Mouse (Mus musculus) liver, embryonic 15.5 days (tissue): ENCODE data around the gene Fam111a. TPM values are rescaled to one million over a fixed set of nuclear protein-coding genes. Genes with fewer than 3 reads are reported as not detected.
"Not testable (repeated sequence)": the region's sequence is repeated elsewhere in the genome, so short reads cannot be mapped to it uniquely, and the experiment has no call there.

ENCODE experiments used
- ATAC-seq: fragments of 200-750 bp; cut with Nextera tagmentation; 2 replicates; pipeline ENCODE4 v1.8.0; 2017; ENCODE audit warnings: moderate number of reproducible peaks, mild to moderate bottlenecking, moderate library complexity; ENCODE audit not compliant: insufficient read depth
- H3K27ac ChIP-seq: fragments of 300-500 bp; sonication (generic); replicated peaks from 2 replicates; pipeline ENCODE4 v1.5.1; 2015; ENCODE audit warnings: mild to moderate bottlenecking, inconsistent platforms
- H3K27me3 ChIP-seq: fragments of 300-500 bp; sonication (generic); 2 replicates; pipeline ENCODE4 v1.6.1; 2015; ENCODE audit warnings: mild to moderate bottlenecking, inconsistent platforms
- H3K36me3 ChIP-seq: fragments of 300-500 bp; sonication (generic); replicated peaks from 2 replicates; pipeline ENCODE4 v1.6.1; 2015; ENCODE audit warnings: moderate library complexity, mild to moderate bottlenecking, inconsistent platforms
- H3K4me1 ChIP-seq: fragments of 300-500 bp; sonication (generic); replicated peaks from 2 replicates; pipeline ENCODE4 v1.6.1; 2015; ENCODE audit warnings: inconsistent platforms
- H3K4me2 ChIP-seq: fragments of 300-500 bp; sonication (generic); 2 replicates; pipeline ENCODE4 v1.6.1; 2015; ENCODE audit warnings: moderate library complexity, mild to moderate bottlenecking, inconsistent platforms
- H3K4me3 ChIP-seq: fragments of 300-500 bp; sonication (generic); replicated peaks from 2 replicates; pipeline ENCODE4 v1.5.1; 2015; ENCODE audit warnings: mild to moderate bottlenecking, inconsistent platforms
- H3K9ac ChIP-seq: fragments of 300-500 bp; sonication (generic); 2 replicates; pipeline ENCODE4 v1.6.1; 2015; ENCODE audit warnings: moderate library complexity, mild to moderate bottlenecking, inconsistent platforms
- H3K9me3 ChIP-seq: fragments of 300-500 bp; sonication (generic); replicated peaks from 2 replicates; pipeline ENCODE4 v1.6.1; 2016; ENCODE audit warnings: inconsistent platforms
- WGBS: fragments of 180-500 bp; shearing (Covaris S2); methylation state at CpG from one replicate; pipeline ENCODE4 v1.1.7; 2015; ENCODE audit warnings: mixed read lengths; ENCODE audit not compliant: insufficient replicate concordance; 5-methylcytosine and 5-hydroxymethylcytosine counted together
- polyA plus RNA-seq: library from polyadenylated mRNA; unstranded; fragments of >200 nt; fragmentation: Nextera tagmentation; extraction: Ambion mirVana; gene quantifications from 2 replicates; pipeline ENCODE4 v1.2.1, GENCODE M21; 2015

Fam111a gene
- 21.4 and 23.8 TPM in 2 replicates for polyA plus RNA-seq

DNA sequence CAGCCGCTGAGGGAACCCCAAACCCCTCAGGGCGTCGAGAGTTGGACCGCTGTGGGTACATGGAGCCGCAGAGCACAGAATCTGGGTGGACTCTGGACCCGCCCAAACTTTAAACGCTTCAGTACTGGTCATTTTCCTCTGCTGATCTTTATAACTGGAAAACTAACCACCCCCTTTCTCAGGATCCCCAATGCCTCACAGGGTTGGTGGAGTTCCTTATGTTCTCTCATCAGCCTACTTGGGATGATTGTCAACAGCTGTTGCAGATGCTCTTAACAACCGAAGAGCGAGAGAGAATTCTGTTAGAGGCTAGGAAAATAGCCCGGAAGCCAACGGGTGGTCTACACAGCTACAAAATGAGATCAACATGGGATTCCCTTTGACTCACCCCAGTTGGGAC is at the start of gene Fam111a:
Fam111a (plus strand) TSS at position 301 of the 400 bp plus-strand sequence.
- whole genome bisulfite sequencing, result 76% methylated on average over 11 of the region's 11 CpGs
- H3K9me3 ChIP-seq, H3K27me3 ChIP-seq, H3K36me3 ChIP-seq, H3K9ac ChIP-seq, H3K4me2 ChIP-seq, H3K27ac ChIP-seq, H3K4me1 ChIP-seq, H3K4me3 ChIP-seq, ATAC-seq: not testable (repeated sequence)

DNA sequence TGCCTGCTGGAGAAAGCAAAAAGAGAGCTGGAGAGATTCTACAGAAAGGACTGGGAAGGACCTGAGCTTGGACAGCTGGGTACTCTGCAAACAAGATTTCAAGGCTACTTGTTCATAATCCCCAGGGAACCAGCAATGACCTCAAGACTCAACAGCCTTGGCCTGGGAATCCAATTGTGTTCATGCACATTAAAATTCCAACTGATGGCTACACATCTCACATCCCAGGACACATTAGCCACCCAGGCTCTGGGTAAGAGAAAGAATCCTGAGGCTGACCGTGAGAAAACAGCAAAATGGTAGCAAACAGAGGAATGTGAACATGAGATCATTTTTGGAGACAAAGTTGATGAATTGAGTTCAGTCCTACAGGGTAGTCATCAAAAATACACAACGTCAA is 49.3 kb upstream of the Fam111a start:
- H3K9ac ChIP-seq, result no peak overlapping the region
- H3K4me2 ChIP-seq, result no peak overlapping the region
- ATAC-seq, result no peak
- H3K36me3 ChIP-seq, result 0 out of 2 replicates have a peak, but pooled peaks cover 7% of the 10 kb centered on the region
- H3K4me3 ChIP-seq, result no peak overlapping the region
- no peak overlapping the region for H3K27ac ChIP-seq
- peaks cover 18% of the 10 kb centered on the region for H3K27me3 ChIP-seq
- H3K4me1 ChIP-seq, result no peaks in the 10 kb centered on the region
- no peaks in the 10 kb centered on the region for H3K9me3 ChIP-seq
- 60% methylated on average over 2 of the region's 2 CpGs for WGBS

DNA sequence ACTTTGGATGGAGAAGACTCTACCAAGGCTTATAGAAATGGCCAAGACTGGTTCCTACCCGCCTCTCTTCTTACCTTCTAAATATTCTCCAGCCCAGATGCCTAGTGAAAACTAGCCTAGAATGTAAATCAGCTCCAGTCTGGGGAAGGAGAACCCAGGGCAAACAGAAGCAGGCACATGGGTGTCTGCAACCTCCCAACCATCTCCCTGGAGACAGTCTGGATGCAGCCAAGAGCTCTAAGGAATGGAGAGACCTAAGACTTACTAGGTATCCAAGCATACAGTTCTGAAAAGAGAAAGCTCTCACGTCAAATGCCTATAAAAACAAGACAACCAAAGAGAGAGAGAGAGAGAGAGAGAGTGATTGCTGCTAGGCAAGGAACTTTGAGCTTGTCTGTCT is 47.6 kb upstream of the Fam111a start:
- Histone ChIP-seq H3K4me2 (no peak overlapping the region), H3K36me3 (no peaks in the 10 kb centered on the region), H3K27ac (no peak overlapping the region), H3K9ac (no peak overlapping the region), H3K9me3 (no peaks in the 10 kb centered on the region), H3K27me3 (peaks cover 29% of the 10 kb centered on the region), H3K4me3 (no peak overlapping the region), H3K4me1 (0 out of 2 replicates have a peak, but pooled peaks cover 4% of the 10 kb centered on the region)
- 50% methylated on average over 2 of the region's 2 CpGs for WGBS
- no peak for ATAC-seq

DNA sequence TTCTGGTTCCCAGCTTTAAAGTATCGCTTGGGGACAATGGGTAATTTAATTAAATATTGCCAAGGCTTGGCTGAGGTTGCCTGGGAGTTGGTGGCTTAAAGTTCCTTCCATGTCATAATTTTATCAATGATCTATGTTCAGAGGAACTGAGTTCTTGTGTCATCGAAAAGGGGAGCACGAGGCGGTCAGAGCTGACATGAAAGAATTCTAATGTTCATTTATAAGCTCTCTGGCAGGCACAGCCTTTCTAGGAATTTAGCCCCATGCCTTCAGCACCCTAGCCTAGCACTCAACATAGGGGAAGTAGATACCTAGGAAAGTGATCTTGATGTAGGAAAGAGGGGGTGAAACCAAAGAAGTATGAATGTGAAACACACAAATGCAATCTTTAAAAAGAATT is 47.2 kb upstream of the Fam111a start:
- Histone ChIP-seq H3K27ac (no peak overlapping the region), H3K27me3 (peaks cover 29% of the 10 kb centered on the region), H3K4me2 (no peak overlapping the region), H3K9ac (no peak overlapping the region), H3K4me1 (0 out of 2 replicates have a peak, but pooled peaks cover 4% of the 10 kb centered on the region), H3K36me3 (no peaks in the 10 kb centered on the region), H3K4me3 (no peak overlapping the region), H3K9me3 (no peaks in the 10 kb centered on the region)
- ATAC-seq, result no peak
- WGBS, result 53% methylated on average over 4 of the region's 4 CpGs

DNA sequence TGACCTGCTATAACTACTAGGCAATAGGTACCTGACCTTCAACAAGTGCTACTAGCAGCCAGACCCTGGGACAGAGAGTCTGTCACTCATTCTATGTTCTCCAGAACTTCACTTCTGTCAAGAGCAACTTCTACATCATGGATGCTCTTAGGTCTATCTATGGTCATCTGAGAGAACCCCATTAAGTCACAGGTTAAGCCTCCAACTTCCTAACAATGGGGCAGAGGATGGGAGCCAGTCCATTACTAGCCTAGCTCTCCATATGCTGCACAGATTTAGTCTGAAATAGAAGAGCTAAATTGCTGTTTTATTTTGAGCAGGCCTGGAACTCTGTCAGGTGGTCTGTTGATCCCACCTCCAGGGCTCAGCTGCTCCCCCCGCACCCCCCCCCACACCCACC is 46.6 kb upstream of the Fam111a start:
- ATAC-seq, result no peak
- no peak overlapping the region for H3K9ac ChIP-seq
- H3K36me3 ChIP-seq, result no peaks in the 10 kb centered on the region
- no peaks in the 10 kb centered on the region for H3K9me3 ChIP-seq
- peaks cover 29% of the 10 kb centered on the region for H3K27me3 ChIP-seq
- WGBS, result 59% methylated on average over 1 of the region's 1 CpGs
- no peak overlapping the region for H3K27ac ChIP-seq
- 0 out of 2 replicates have a peak, but pooled peaks cover 4% of the 10 kb centered on the region for H3K4me1 ChIP-seq
- no peak overlapping the region for H3K4me2 ChIP-seq
- no peak overlapping the region for H3K4me3 ChIP-seq

DNA sequence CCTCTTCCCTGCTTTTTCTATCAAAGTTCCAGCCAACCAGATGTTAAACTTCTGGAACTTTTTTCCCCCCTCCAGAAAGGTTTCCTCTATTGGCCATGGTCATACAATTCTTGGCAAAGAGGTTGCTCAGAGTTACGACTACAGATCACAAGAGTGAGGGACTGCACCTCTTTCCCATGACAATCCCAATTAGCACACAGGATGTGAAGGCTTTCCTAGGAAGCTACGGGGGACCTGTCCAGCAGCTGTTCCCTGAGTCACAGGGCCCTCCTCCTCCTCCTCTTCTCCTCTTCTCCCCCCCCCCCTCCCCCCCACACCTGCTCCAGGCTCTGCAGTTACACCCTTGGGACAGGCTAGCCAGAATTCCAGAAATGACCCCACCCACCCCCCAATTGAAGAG is 46.1 kb upstream of the Fam111a start:
- WGBS, result 34% methylated on average over 2 of the region's 2 CpGs
- no peak overlapping the region for H3K4me3 ChIP-seq
- H3K9ac ChIP-seq, result no peak overlapping the region
- 0 out of 2 replicates have a peak, but pooled peaks cover 4% of the 10 kb centered on the region for H3K4me1 ChIP-seq
- H3K27me3 ChIP-seq, result peaks cover 29% of the 10 kb centered on the region
- no peak overlapping the region for H3K27ac ChIP-seq
- no peaks in the 10 kb centered on the region for H3K36me3 ChIP-seq
- ATAC-seq, result no peak
- H3K4me2 ChIP-seq, result 0 out of 2 replicates have a peak overlapping the region, but pooled peaks have one; percentile 69
- no peaks in the 10 kb centered on the region for H3K9me3 ChIP-seq

DNA sequence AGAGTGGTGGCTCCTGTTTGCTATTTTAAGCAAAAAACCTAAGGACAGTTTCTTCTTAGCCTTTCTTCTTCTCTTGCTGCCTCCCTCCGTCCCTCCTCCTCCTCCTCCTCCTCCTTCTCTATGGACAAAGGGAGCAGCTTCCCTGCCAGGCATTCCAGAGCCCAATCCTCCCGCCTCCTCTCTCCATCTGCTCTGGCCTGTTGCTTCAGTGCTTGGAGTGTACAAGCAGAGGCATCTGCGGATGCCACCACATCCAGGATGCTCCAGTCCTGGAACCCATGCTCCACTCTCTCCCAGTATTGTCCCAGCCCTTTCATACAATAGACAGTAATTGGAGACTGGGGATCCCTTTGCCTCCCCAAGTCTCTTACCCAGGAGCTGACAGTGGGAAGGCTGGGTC is 45.4 kb upstream of the Fam111a start:
- WGBS, result 19% methylated on average over 3 of the region's 3 CpGs
- Histone ChIP-seq H3K4me2 (peak overlapping the region; percentile 69), H3K4me3 (peak overlapping the region; percentile 61), H3K9ac (no peak overlapping the region), H3K4me1 (0 out of 2 replicates have a peak, but pooled peaks cover 4% of the 10 kb centered on the region), H3K9me3 (no peaks in the 10 kb centered on the region), H3K27ac (no peak overlapping the region), H3K36me3 (no peaks in the 10 kb centered on the region), H3K27me3 (peaks cover 29% of the 10 kb centered on the region)
- no peak for ATAC-seq

DNA sequence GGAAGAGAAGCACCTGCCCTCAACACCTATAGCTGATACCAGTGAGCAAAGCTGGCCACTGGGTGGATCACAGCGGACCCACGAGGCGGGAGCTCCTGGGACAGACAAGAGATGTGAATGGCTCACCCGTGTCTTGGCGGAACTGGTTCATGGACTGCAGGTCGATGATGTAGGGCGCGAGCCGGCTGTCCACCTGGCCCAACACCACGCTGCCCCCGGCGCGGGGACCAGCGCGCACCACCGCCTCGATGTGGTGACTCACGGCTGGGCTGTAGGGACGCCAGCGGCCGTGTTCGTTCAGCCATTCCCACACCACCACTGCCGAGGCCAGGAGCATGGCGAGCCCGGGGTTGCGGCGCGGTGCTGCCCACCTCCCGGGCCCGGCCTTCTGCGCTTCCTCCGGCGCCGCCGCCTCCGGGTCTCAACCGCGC is 44.6 kb upstream of the Fam111a start:
- Histone ChIP-seq H3K4me1 (0 out of 2 replicates have a peak, but pooled peaks cover 4% of the 10 kb centered on the region), H3K9me3 (no peaks in the 10 kb centered on the region), H3K27ac (peak overlapping the region; percentile 78; the same call in 1 of the 2 replicates), H3K36me3 (no peaks in the 10 kb centered on the region), H3K4me2 (peak overlapping the region; percentile 69), H3K27me3 (peaks cover 29% of the 10 kb centered on the region), H3K9ac (peak overlapping the region; percentile 43), H3K4me3 (peak overlapping the region; percentile 61)
- peak; percentile 38; the same call in 1 of the 2 replicates for ATAC-seq
- 3% methylated on average over 36 of the region's 38 CpGs for WGBS

DNA sequence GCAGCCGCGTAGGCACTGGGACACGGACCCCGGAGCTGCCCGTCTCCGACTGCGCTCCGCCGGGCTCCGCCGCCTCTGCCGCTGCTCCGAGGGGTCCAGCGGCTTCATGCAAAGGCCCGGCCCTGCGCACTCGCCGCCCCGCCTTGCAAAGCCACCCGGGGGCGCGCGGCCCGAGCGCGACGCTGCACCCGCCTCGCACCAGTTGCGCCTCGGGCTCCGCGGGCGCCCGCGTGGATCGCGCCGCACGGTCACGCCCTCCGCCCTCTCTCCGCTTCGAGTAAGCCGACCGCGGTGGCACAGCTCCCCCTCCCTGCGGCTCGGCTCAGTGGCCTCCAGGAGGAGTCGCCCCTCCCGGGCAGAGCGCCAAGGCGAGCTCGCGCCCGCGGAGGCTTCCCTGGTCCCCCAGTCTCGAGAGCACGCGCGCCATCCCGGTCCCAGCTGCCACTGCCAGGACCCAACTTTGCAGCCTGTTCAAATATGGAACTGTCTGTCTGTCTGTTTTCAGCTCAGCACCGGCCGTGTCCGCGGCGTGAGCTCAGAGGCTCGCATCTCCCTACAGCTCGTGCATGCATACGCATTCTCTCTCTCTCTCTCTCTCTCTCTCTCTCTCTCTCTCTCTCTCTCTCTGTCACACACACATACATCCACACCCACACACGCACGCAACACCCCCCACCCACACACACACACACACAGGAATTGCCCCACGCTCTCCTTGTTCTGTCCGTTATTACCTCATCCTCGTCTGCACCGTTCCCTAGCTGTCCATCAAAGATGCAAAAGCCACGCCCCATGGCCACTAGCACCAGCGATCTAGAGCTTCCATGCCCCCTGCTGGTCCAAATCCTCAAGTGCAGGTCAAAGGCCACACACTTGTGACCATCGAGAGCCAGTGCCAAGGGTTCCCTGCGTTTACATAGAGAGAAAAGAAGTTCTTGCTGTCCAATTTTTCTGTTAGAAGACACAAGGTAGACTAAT is 43.9 kb upstream of the Fam111a start, which contains the start of gene Dtx4:
Dtx4 (minus strand) TSS at position 85 of the 978 bp plus-strand sequence.
- Histone ChIP-seq H3K4me1 (0 out of 2 replicates have a peak, but pooled peaks cover 4% of the 10 kb centered on the region), H3K9ac (peak within 1 kb of the TSS; percentile 43), H3K36me3 (no peaks in the 10 kb centered on the region), H3K9me3 (no peaks in the 10 kb centered on the region), H3K27me3 (peaks cover 29% of the 10 kb centered on the region), H3K4me3 (peak within 1 kb of the TSS; percentile 61), H3K4me2 (peak within 1 kb of the TSS; percentile 69), H3K27ac (peak within 1 kb of the TSS; percentile 78)
- WGBS, result under 1% methylated on average over 80 of the region's 80 CpGs
- ATAC-seq, result peak; percentile 89

DNA sequence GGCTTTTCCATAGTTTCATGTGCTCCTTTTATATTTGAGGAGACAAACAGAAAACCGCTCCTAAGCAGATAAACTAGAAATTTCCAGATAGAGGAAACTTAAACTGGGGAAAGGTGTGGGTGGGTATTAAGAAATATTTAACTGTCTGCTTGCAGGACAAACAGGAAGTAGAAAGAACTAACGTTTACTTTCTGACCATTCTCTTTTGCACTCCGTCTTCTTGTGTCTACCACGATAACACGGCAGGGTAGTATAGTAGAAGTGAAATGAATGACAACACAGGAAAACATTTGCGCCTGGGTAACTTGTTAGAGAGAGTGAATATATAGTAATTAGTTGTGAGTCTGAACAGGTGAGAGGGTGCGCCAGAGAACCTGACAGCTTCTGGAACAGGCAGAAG is 42.8 kb upstream of the Fam111a start:
- no peak for ATAC-seq
- no peak overlapping the region for H3K4me2 ChIP-seq
- WGBS, result 51% methylated on average over 7 of the region's 7 CpGs
- H3K27me3 ChIP-seq, result peaks cover 29% of the 10 kb centered on the region
- H3K27ac ChIP-seq, result no peak overlapping the region
- 0 out of 2 replicates have a peak, but pooled peaks cover 4% of the 10 kb centered on the region for H3K4me1 ChIP-seq
- no peaks in the 10 kb centered on the region for H3K9me3 ChIP-seq
- no peaks in the 10 kb centered on the region for H3K36me3 ChIP-seq
- no peak overlapping the region for H3K9ac ChIP-seq
- H3K4me3 ChIP-seq, result no peak overlapping the region

DNA sequence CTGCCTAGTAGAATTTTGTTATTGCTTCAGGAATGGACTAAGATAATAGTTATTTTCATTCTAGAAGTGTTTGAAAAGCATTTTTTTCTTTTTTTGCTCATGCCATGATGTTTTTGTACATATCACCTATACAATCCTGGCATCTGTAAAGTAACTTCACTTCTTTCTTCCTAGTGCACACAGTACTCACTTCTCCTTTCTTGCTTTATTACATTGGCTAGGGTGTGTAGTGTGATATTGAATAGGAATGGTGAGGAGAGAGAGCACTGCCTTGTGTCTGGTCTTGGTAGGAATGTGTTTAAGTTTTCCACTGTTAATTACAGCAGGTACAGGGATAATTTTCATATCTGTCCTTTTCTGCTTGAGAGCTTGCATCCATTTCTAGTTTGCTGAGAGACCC is 30.9 kb upstream of the Fam111a start:
- Histone ChIP-seq H3K4me3 (no peak overlapping the region), H3K27ac (no peak overlapping the region), H3K4me1 (peaks cover 3% of the 10 kb centered on the region; the same call in 1 of the 2 replicates), H3K27me3 (no peaks in the 10 kb centered on the region), H3K9me3 (no peaks in the 10 kb centered on the region), H3K4me2 (no peak overlapping the region), H3K9ac (no peak overlapping the region), H3K36me3 (no peaks in the 10 kb centered on the region)
- ATAC-seq, result no peak
